Mouse (Mus musculus) brain, embryonic 14.5 days (tissue): Measurements from ENCODE around the gene Ffar2.

Experiments used
- CTCF ChIP-seq: fragments of 200-500 bp; IDR thresholded peaks from 2 replicates; pipeline ENCODE4 v1.5.1; 2012; ENCODE audit warnings: inconsistent platforms, mild to moderate bottlenecking, moderate library complexity, borderline replicate concordance; ENCODE audit not compliant: insufficient read depth, insufficient read length; ENCODE audit errors: extremely low read depth
- POLR2A ChIP-seq: fragments of 200-500 bp; IDR thresholded peaks from 2 replicates; pipeline ENCODE4 v1.6.1; 2012; ENCODE audit warnings: mild to moderate bottlenecking, inconsistent platforms, borderline replicate concordance; ENCODE audit not compliant: poor library complexity, insufficient read depth, insufficient read length, severe bottlenecking; ENCODE audit errors: extremely low read depth

- no peak for TF ChIP-seq POLR2A
- no peak for TF ChIP-seq CTCF
Measured at GRCm38 (mm10) chr7:30824306-30824705, 731 bp upstream of the Ffar2 start.
